Mouse (Mus musculus) MEL (cell line): ENCODE results near the gene Olfr809.

Experiments used
- BHLHE40 ChIP-seq: IDR thresholded peaks from 2 replicates; pipeline ENCODE4 v1.6.1; 2012; ENCODE audit warnings: low read depth, mild to moderate bottlenecking, inconsistent platforms, low read length, improper control_type of control experiment, borderline replicate concordance
- CHD2 ChIP-seq: IDR thresholded peaks from 2 replicates; pipeline ENCODE4 v1.6.1; 2011; ENCODE audit warnings: low read length, improper control_type of control experiment
- CTCF ChIP-seq, 3 experiments: IDR thresholded peaks in 2 of 3; conservative IDR thresholded peaks in 1 of 3; 2 replicates each; pipeline ENCODE4 v1.5.1; 2011 to 2012; ENCODE audit warnings: low read length in 3 of 3, low read depth in 2 of 3, mild to moderate bottlenecking in 2 of 3, improper control_type of control experiment in 1 of 3, inconsistent platforms in 1 of 3, mixed read lengths in 1 of 3, moderate library complexity in 1 of 3; ENCODE audit not compliant: control insufficient read depth in 1 of 3, insufficient read depth in 1 of 3, poor library complexity in 1 of 3, severe bottlenecking in 1 of 3
- E2F4 ChIP-seq: IDR thresholded peaks from 2 replicates; pipeline ENCODE4 v1.6.1; 2011; ENCODE audit warnings: low read depth, low read length, improper control_type of control experiment, borderline replicate concordance
- KAT2A ChIP-seq: conservative IDR thresholded peaks from 2 replicates; pipeline ENCODE4 v1.6.1; 2012; ENCODE audit warnings: low read depth, low read length, improper control_type of control experiment, inconsistent platforms
- MAZ ChIP-seq: IDR thresholded peaks from 2 replicates; pipeline ENCODE4 v1.6.1; 2012; ENCODE audit warnings: low read depth, mild to moderate bottlenecking, inconsistent platforms, low read length, improper control_type of control experiment
- MXI1 ChIP-seq: IDR thresholded peaks from 2 replicates; pipeline ENCODE4 v1.6.1; 2011; ENCODE audit warnings: mild to moderate bottlenecking, low read depth, low read length, improper control_type of control experiment
- MYB ChIP-seq: IDR thresholded peaks from 2 replicates; pipeline ENCODE4 v1.6.1; 2011; ENCODE audit warnings: mild to moderate bottlenecking, low read depth, low read length, improper control_type of control experiment
- NRF1 ChIP-seq: IDR thresholded peaks from 2 replicates; pipeline ENCODE4 v1.6.1; 2014; ENCODE audit warnings: low read depth, mild to moderate bottlenecking, inconsistent platforms, low read length, improper control_type of control experiment, moderate library complexity; ENCODE audit not compliant: poor library complexity, insufficient read depth, severe bottlenecking
- POLR2A ChIP-seq, 2 experiments: IDR thresholded peaks; 2 replicates each; pipeline ENCODE4 v1.6.1; 2011 to 2012; ENCODE audit warnings: low read length in 2 of 2, mild to moderate bottlenecking in 2 of 2, control low read depth in 1 of 2, improper control_type of control experiment in 1 of 2, low read depth in 1 of 2, moderate library complexity in 1 of 2; ENCODE audit not compliant: control insufficient read depth in 1 of 2, insufficient read depth in 1 of 2, poor library complexity in 1 of 2
- TAL1 ChIP-seq: IDR thresholded peaks from 2 replicates; pipeline ENCODE4 v1.6.1; 2012; ENCODE audit warnings: mild to moderate bottlenecking, inconsistent platforms, low read length, moderate library complexity, mixed read lengths

DNA sequence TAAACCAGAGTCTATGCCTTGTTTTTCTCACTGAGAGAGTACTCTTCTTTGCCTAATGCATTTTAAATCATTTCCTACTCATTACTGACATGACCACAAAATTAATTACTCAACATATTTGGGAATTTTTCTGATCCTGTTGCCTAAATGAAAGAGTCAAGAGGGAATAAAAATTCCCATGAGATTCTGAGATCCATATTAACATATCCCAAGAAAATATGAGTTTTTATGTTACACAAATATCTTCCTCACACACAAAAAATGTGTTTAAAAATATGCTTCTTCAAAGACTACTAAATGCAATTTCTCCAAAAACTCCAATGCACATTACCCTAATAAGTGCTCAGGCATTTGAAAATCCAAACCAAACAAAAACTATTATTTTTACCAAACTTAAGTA is 20.4 kb downstream of the Olfr809 start, which contains the start of gene Olfr810:
- TF ChIP-seq NRF1 = no peak
- TF ChIP-seq BHLHE40 = no peak
- TF ChIP-seq POLR2A (IDR thresholded peaks at IDR 0.05; ENCODE audit: control insufficient read depth in 1 of 2, insufficient read depth in 1 of 2, low read depth in 1 of 2, low read length in 2 of 2, poor library complexity in 1 of 2) = no peak
- TF ChIP-seq E2F4 = no peak
- no peak for TF ChIP-seq KAT2A
- TF ChIP-seq MAZ = no peak
- no peak for TF ChIP-seq CHD2
- TF ChIP-seq CTCF (IDR thresholded peaks at IDR 0.05 in 2 of 3, conservative IDR thresholded peaks at IDR 0.05 in 1 of 3; ENCODE audit: control insufficient read depth in 1 of 3, insufficient read depth in 1 of 3, low read depth in 2 of 3, low read length in 3 of 3, poor library complexity in 1 of 3, severe bottlenecking in 1 of 3) = no peak
- no peak for TF ChIP-seq MXI1
- no peak for TF ChIP-seq MYB
- no peak for TF ChIP-seq TAL1
